Mouse (Mus musculus): ENCODE measurements around the gene B3gnt3. TPM values are rescaled to one million over a fixed set of nuclear protein-coding genes. Genes with fewer than 3 reads are reported as not detected.

Gene B3gnt3
- polyA plus RNA-seq, 1 experiment from 2014 or later = 4.3 TPM

DNA sequence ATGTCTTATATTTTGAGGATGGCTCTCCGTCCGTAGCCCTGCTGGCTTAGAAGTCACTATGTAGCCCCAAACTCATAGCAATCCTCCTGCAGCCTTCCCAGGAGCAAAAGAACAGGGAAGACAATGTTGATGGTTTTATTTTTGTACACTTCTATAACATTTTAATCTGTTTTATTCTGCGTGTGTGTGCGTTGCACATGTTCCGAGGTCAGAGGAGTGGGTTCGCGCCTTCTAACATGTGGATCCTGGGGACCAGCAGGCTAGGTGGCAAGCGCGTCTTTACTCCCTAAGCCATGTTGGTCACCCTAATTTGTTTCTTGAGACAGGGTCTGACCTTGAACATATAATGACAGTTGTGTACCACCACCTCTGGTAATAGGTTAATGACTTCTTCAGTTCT is 24.8 kb downstream of the B3gnt3 start:
- Histone ChIP-seq H3K9me3 (replicated peaks; ENCODE audit: low read length) (no peaks in the 10 kb centered on the region), H3K4me1 (replicated peaks; ENCODE audit: insufficient read depth, low read length) (peaks cover 15% of the 10 kb centered on the region), H3K4me3 (replicated peaks; ENCODE audit: low read depth, low read length) (peak overlapping the region; percentile 47), H3K4me2 (ENCODE audit: low read length) (peak overlapping the region; percentile 78), H3K9ac (ENCODE audit: low read depth, low read length) (peak overlapping the region; percentile 50; the same call in 1 of the 2 replicates), H3K27ac (peak overlapping the region; percentile 47; the same call in 1 of the 2 replicates), H3K36me3 (ENCODE audit: insufficient read depth, low read length) (no peaks in the 10 kb centered on the region), H3K27me3 (ENCODE audit: insufficient read depth, low read length) (peaks cover 27% of the 10 kb centered on the region)
- WGBS = 59% methylated on average over 9 of the region's 9 CpGs
- no peak for TF ChIP-seq CTCF (IDR thresholded peaks at IDR 0.05; ENCODE audit: low read depth)
- DNase-seq (ENCODE audit: low spot score) (no peak), ATAC-seq (replicated peaks; ENCODE audit: low FRiP score, low read depth) (no peak)

DNA sequence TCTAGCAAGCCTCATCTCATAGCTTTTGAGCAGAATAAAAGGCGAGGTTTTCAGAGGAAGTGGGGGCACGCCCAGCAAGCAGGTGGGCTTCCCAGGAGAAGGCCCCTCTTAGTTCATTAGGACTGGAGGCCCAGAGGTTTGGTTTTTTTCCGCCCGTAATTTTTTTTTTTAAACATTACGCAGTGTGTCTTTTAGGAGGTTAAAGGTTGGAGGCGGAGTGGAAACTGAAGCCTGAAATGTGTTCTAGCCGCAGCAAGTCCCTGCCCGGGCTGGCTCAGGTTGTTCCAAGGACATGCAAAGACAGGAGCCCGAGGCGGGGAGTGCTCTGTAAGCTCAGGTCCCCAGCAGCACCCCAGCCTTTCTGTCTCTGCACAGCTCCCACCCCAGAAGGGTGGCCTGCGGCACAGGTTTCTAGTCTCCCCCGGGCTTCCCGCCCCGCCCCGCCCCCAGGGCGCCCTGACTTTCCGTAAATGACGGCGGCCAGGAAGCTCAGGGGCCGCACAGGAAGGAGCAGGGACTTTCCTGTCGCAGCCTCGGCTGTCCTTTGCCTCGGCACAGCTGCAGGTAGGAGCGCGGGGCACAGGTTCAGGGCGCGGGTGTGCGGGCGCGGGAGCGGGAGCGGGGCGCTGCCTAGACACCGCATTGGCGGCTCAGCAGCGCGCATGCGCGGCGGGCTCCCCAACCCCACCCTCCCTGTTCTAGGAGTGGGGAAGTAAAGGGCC is 25.4 kb downstream of the B3gnt3 start, which contains the start of gene Jak3:
Gene Jak3 (plus strand): TSS at position 277 of the 722 bp plus-strand sequence.
- H3K27ac ChIP-seq = peak within 1 kb of the TSS; percentile 47; the same call in 1 of the 2 replicates
- peak within 1 kb of the TSS; percentile 78 for H3K4me2 ChIP-seq (ENCODE audit: low read length)
- peak within 1 kb of the TSS; percentile 47 for H3K4me3 ChIP-seq (replicated peaks; ENCODE audit: low read depth, low read length)
- TF ChIP-seq CTCF (IDR thresholded peaks at IDR 0.05; ENCODE audit: low read depth) = no peak
- 0 out of 2 replicates have a peak, but pooled peaks have one; percentile 6 for ATAC-seq (replicated peaks; ENCODE audit: low FRiP score, low read depth)
- 4% methylated on average over 39 of the region's 40 CpGs for WGBS
- no peaks in the 10 kb centered on the region for H3K36me3 ChIP-seq (ENCODE audit: insufficient read depth, low read length)
- H3K4me1 ChIP-seq (replicated peaks; ENCODE audit: insufficient read depth, low read length) = peaks cover 19% of the 10 kb centered on the region
- H3K9me3 ChIP-seq (replicated peaks; ENCODE audit: low read length) = no peaks in the 10 kb centered on the region
- peak within 1 kb of the TSS; percentile 50 for H3K9ac ChIP-seq (ENCODE audit: low read depth, low read length)
- H3K27me3 ChIP-seq (ENCODE audit: insufficient read depth, low read length) = peaks cover 22% of the 10 kb centered on the region
- peak; percentile 60 for DNase-seq (ENCODE audit: low spot score)

DNA sequence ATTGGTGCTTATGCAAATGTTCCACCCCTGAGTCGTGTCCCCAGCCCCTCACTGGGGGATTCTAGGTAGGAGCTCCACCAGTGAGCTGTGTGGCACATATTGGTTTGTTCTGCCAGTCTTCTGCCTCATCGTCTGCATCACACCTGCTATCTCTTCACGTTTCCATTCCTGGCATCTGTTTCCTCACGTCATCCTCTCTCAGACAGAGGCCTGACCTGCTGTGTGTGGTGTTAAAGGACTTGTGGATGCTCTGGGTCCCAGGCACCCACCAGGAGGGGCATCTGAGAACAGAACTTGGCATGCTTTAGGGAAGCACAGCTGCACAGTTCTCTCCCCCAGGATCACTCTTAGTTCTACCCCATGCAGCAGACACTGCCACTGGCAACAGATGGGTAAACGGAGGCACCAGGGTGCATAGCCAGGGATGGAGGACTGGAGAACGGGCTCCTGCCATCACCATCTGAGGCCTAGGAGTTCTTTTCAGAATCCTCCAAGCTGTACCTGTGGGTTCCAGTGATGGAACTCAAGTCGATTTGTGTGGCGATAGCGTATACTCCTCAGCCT is 26.1 kb downstream of the B3gnt3 start:
- H3K9ac ChIP-seq (ENCODE audit: low read depth, low read length) = peak overlapping the region; percentile 50
- H3K9me3 ChIP-seq (replicated peaks; ENCODE audit: low read length) = no peaks in the 10 kb centered on the region
- peaks cover 15% of the 10 kb centered on the region; the same call in 1 of the 2 replicates for H3K27me3 ChIP-seq (ENCODE audit: insufficient read depth, low read length)
- H3K36me3 ChIP-seq (ENCODE audit: insufficient read depth, low read length) = no peaks in the 10 kb centered on the region
- 0 out of 2 replicates have a peak overlapping the region, but pooled peaks have one; percentile 47 for H3K27ac ChIP-seq
- ATAC-seq (replicated peaks; ENCODE audit: low FRiP score, low read depth) (no peak), DNase-seq (ENCODE audit: low spot score) (no peak)
- no peak for TF ChIP-seq CTCF (IDR thresholded peaks at IDR 0.05; ENCODE audit: low read depth)
- H3K4me1 ChIP-seq (replicated peaks; ENCODE audit: insufficient read depth, low read length) = peaks cover 23% of the 10 kb centered on the region
- peak overlapping the region; percentile 47; the same call in 1 of the 2 replicates for H3K4me3 ChIP-seq (replicated peaks; ENCODE audit: low read depth, low read length)
- 44% methylated on average over 9 of the region's 9 CpGs for WGBS
- peak overlapping the region; percentile 78 for H3K4me2 ChIP-seq (ENCODE audit: low read length)

DNA sequence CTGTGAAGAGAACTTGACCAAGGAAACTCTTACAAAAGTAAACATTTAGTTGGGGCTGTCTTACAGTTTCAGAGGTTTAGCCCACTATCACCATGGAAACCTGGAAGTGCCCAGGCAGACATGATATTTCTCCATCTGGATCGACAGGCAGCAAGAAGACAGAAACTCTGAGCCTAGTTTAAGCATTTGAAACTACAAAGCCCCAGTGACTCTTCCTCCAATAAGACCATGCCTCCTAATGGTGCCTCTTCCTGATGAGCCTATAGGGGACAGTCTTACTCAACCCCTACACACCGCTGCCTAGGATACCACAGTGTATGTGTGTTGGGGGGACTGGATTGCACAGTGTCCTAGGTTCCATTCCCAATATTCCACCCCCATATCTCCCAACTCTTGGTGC is 27.5 kb downstream of the B3gnt3 start:
- WGBS = 73% methylated on average over 2 of the region's 2 CpGs
- no peak overlapping the region for H3K27ac ChIP-seq
- ATAC-seq (replicated peaks; ENCODE audit: low FRiP score, low read depth) (no peak), DNase-seq (ENCODE audit: low spot score) (no peak)
- no peak overlapping the region for H3K4me3 ChIP-seq (replicated peaks; ENCODE audit: low read depth, low read length)
- H3K36me3 ChIP-seq (ENCODE audit: insufficient read depth, low read length) = no peaks in the 10 kb centered on the region
- no peaks in the 10 kb centered on the region for H3K9me3 ChIP-seq (replicated peaks; ENCODE audit: low read length)
- peaks cover 16% of the 10 kb centered on the region; the same call in 1 of the 2 replicates for H3K4me1 ChIP-seq (replicated peaks; ENCODE audit: insufficient read depth, low read length)
- no peak overlapping the region for H3K9ac ChIP-seq (ENCODE audit: low read depth, low read length)
- H3K4me2 ChIP-seq (ENCODE audit: low read length) = no peak overlapping the region
- no peak for TF ChIP-seq CTCF (IDR thresholded peaks at IDR 0.05; ENCODE audit: low read depth)
- H3K27me3 ChIP-seq (ENCODE audit: insufficient read depth, low read length) = peaks cover 14% of the 10 kb centered on the region; the same call in 1 of the 2 replicates

DNA sequence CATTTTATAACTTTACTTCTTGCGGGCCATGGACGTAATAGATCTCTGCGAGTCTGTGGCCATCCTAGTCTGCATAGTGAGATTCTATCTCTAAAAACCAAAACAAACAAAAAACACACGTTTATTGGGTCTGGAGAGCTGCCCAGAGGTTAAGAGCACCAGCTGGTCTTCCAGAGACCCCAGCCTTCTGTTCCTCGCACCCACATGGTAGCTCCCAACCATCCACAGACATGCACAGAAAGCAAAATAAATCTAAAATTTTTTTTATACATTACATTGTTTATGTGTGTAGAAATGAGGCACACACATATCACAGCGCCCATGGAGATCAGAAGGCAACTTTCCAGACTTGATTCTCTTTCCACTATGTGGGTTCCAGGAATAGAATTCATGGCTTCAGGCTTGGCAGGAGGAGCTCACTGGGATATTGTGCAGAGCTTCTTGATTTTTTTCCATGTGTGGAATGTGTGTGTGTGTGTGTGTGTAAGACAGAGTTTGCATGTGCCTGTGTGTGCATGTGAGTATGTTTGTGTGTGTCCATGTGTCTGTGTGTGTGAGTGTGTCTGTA is 29.3 kb downstream of the B3gnt3 start:
- TF ChIP-seq CTCF (IDR thresholded peaks at IDR 0.05; ENCODE audit: low read depth) = no peak
- Histone ChIP-seq H3K4me2 (ENCODE audit: low read length) (peak overlapping the region; percentile 81), H3K4me1 (replicated peaks; ENCODE audit: insufficient read depth, low read length) (peaks cover 27% of the 10 kb centered on the region), H3K27ac (no peak overlapping the region), H3K4me3 (replicated peaks; ENCODE audit: low read depth, low read length) (no peak overlapping the region), H3K9me3 (replicated peaks; ENCODE audit: low read length) (no peaks in the 10 kb centered on the region), H3K9ac (ENCODE audit: low read depth, low read length) (no peak overlapping the region), H3K36me3 (ENCODE audit: insufficient read depth, low read length) (no peaks in the 10 kb centered on the region), H3K27me3 (ENCODE audit: insufficient read depth, low read length) (peaks cover 5% of the 10 kb centered on the region; the same call in 1 of the 2 replicates)
- DNase-seq (ENCODE audit: low spot score) = no peak
- ATAC-seq (replicated peaks; ENCODE audit: low FRiP score, low read depth) = no peak
- 46% methylated on average over 6 of the region's 6 CpGs for WGBS

DNA sequence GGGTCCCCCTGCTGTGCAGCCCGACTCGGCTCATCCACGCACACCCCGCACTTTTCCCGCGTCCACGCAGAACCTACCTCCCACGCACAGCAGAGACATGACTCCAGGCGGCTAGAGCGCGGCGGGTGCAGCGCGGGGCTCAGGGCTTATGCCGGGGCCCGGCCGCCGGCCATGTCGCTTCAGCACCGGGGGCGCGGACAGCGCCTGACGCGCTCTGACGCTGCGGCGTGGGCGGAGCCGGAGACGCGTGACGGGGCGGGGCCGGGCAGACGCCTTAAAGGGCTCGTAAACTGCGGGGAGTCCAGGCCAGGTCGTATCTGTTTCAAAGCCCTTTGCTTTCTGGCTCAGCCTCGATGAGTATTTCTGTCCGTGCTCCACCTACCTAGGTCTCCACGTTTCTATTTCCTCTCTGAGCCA is 30.0 kb downstream of the B3gnt3 start, which contains the start of gene Unc13a:
Gene Unc13a (minus strand): TSS at position 209 of the 417 bp plus-strand sequence.
- H3K9ac ChIP-seq (ENCODE audit: low read depth, low read length) = no peak within 1 kb of the TSS
- TF ChIP-seq CTCF (IDR thresholded peaks at IDR 0.05; ENCODE audit: low read depth) = no peak
- DNase-seq (ENCODE audit: low spot score) (peak; percentile 89), ATAC-seq (replicated peaks; ENCODE audit: low FRiP score, low read depth) (peak; percentile 43)
- peaks cover 27% of the 10 kb centered on the region for H3K4me1 ChIP-seq (replicated peaks; ENCODE audit: insufficient read depth, low read length)
- under 1% methylated on average over 42 of the region's 42 CpGs for WGBS
- peak within 1 kb of the TSS; percentile 41 for H3K4me3 ChIP-seq (replicated peaks; ENCODE audit: low read depth, low read length)
- H3K27ac ChIP-seq = no peak within 1 kb of the TSS
- no peaks in the 10 kb centered on the region for H3K36me3 ChIP-seq (ENCODE audit: insufficient read depth, low read length)
- peak within 1 kb of the TSS; percentile 81 for H3K4me2 ChIP-seq (ENCODE audit: low read length)
- peaks cover 5% of the 10 kb centered on the region; the same call in 1 of the 2 replicates for H3K27me3 ChIP-seq (ENCODE audit: insufficient read depth, low read length)
- no peaks in the 10 kb centered on the region for H3K9me3 ChIP-seq (replicated peaks; ENCODE audit: low read length)

All from kidney, postnatal 0 days (tissue).